Mouse (Mus musculus) brain, embryonic 14.5 days (tissue): ENCODE results near the gene Rfx5. TPM values are rescaled to one million over a fixed set of nuclear protein-coding genes. Genes with fewer than 3 reads are reported as not detected.

ENCODE experiments used
- DNase-seq: peaks from one replicate; pipeline ENCODE4 v3.0.0-alpha.2; 2011; ENCODE audit warnings: low read depth
- CTCF ChIP-seq: fragments of 200-500 bp; IDR thresholded peaks from 2 replicates; pipeline ENCODE4 v1.5.1; 2012; ENCODE audit warnings: inconsistent platforms, mild to moderate bottlenecking, moderate library complexity, borderline replicate concordance; ENCODE audit not compliant: insufficient read depth, insufficient read length; ENCODE audit errors: extremely low read depth
- POLR2A ChIP-seq: fragments of 200-500 bp; IDR thresholded peaks from 2 replicates; pipeline ENCODE4 v1.6.1; 2012; ENCODE audit warnings: mild to moderate bottlenecking, inconsistent platforms, borderline replicate concordance; ENCODE audit not compliant: poor library complexity, insufficient read depth, insufficient read length, severe bottlenecking; ENCODE audit errors: extremely low read depth
- polyA plus RNA-seq: library from polyadenylated mRNA; depleted of rRNA; stranded (reverse); fragments of >200 nt; gene quantifications from 2 replicates; pipeline ENCODE4 v1.2.3, GENCODE M21; 2012

The Rfx5 gene
- polyA plus RNA-seq, 1 experiment: 26.1 TPM

DNA sequence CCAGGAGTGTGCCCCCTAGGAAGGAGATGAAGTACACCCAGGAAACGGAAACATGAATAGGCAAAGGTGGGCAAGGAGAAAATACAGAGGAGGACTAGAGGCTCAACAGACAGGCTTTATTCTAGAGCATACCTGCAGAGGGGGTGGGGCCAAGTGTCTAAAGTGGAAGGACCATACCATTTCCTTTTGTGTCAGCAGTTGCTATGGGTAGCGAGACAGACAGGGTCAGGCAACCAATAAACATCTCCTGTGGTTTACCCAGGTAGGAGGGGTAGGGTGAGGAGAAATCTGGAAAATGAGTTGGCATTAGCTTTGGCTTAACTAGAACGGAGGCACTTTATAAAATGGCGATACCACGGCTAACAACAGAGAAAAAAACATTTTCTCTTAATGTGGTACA lies 1.1 kb upstream of the Rfx5 start:
- DNase-seq: peak; percentile 19
- TF ChIP-seq POLR2A (no peak), CTCF (no peak)

DNA sequence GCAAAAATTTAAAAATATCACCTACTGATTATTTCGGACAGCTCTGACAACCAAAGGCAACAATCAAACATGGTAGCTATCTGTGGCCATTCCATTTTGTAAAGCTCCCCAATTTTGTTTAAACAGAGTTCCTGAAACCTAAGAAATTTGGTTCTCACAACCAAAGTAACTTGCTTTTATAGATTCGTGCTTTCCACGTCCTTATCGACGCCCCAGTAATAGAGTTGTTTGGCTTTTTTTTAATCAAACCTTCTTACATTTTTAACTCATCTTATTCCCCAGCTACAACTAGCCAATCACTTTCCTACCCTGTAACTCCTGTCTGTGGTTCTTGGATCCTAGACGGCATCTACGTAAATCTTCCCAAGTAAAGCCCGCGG lies 501 bp upstream of the Rfx5 start:
- DNase-seq: no peak
- TF ChIP-seq POLR2A (no peak), CTCF (no peak)

- DNase-seq: no peak
- TF ChIP-seq POLR2A: no peak
- TF ChIP-seq CTCF: no peak
These were observed 4.4 kb downstream of the Rfx5 start for GRCm38 (mm10) chr3:94958295-94958694.

DNA sequence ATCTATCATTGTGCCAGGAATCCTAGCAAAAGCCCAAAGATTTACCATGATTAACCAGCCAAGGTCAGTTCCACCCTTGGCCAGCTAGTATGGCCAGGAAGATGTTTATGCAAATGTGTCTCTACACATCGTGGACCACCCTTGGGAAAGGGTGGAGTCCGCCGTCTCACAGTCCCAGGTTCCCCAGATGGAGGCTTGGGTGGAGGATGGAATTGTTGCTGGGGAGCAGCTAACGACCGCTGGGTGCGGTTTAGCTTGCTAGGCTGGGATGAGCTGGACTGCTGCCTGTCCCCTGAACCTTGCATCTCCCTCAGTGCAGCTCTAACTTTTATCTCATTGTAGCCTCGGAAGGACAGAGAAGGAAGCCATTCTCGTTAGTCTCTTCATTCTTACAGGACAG lies 6.0 kb downstream of the Rfx5 start:
- DNase-seq: no peak
- TF ChIP-seq CTCF (no peak), POLR2A (no peak)

DNA sequence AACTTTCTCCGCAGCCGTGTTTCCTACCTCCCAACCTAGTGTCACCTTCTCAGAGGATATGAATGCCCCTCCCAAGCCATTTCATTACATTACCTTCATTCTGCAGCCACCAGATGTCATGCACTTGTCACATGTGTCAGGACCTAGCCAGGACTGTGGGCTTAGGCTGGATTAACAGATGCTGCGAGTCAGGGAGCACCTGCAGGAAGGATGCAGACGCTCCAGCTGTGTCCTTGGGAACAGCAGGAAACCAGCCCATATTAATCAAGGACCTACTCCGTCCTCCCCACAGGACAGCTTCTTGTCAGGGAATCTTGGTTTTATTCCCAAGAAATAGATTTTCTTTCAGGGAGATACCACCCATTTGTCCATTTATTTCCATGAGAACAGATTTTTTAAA lies 6.4 kb downstream of the Rfx5 start:
- TF ChIP-seq POLR2A (no peak), CTCF (no peak)
- peak; percentile 7 for DNase-seq

- TF ChIP-seq POLR2A (no peak), CTCF (no peak)
- DNase-seq: no peak
These were observed 11.1 kb downstream of the Rfx5 start for GRCm38 (mm10) chr3:94964989-94965388.

- DNase-seq: no peak
- TF ChIP-seq CTCF (no peak), POLR2A (no peak)
These were observed 12.0 kb downstream of the Rfx5 start for GRCm38 (mm10) chr3:94965878-94966277.

- TF ChIP-seq CTCF (no peak), POLR2A (no peak)
- no peak for DNase-seq
These were observed 18.7 kb downstream of the Rfx5 start for GRCm38 (mm10) chr3:94972552-94972951.

DNA sequence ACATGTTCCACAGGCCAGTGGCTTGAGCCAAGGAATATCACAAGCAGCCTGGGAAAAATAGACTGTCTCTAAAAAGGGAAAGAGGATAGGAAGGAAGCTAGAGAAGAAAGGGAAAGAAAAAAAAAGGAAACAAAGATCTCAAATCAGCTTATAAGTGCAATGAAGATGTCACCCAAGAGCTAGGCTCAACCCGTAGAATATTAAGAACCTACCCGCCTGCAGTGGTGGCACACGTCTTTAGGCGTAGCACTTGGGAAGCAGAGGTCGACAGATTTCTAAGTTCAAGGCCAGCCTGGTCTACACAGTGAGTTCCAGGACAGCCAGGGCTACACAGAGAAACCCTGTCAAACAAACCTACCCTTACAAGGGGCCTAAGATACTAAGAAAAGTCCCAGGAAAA lies 19.7 kb downstream of the Rfx5 start:
- no peak for DNase-seq

GRCm38 (mm10) chr3:94974026-94974527 lies 20.2 kb downstream of the Rfx5 start:
- TF ChIP-seq CTCF (no peak), POLR2A (no peak)
- no peak for DNase-seq

More for the DNA sequence above, 19.7 kb downstream of the Rfx5 start:
- TF ChIP-seq POLR2A (no peak), CTCF (no peak)

GRCm38 (mm10) chr3:94974528-94975422 lies 20.9 kb downstream of the Rfx5 start, which contains the start of gene Pi4kb:
Gene Pi4kb (plus strand): TSS chr3:94974731.
- peak; percentile 98 for DNase-seq
- TF ChIP-seq POLR2A (peak; percentile 85), CTCF (peak; percentile 3; the same call in 1 of the 2 replicates)

DNA sequence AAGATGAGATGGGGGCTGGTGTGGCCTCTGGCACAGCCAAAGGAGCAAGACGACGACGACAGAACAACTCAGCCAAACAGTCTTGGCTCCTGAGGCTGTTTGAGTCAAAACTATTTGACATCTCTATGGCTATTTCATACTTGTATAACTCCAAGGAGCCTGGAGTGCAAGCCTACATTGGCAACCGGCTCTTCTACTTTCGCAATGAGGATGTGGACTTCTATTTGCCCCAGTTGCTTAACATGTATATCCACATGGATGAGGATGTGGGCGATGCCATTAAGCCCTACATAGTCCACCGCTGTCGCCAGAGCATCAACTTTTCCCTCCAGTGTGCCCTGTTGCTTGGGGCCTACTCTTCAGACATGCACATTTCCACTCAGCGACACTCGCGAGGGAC lies 30.4 kb downstream of the Rfx5 start:
- no peak for TF ChIP-seq POLR2A
- TF ChIP-seq CTCF: no peak
- no peak for DNase-seq

- no peak for DNase-seq
- no peak for TF ChIP-seq POLR2A
These were observed 31.6 kb downstream of the Rfx5 start for GRCm38 (mm10) chr3:94985513-94985912.

- DNase-seq: no peak
- TF ChIP-seq POLR2A (no peak), CTCF (no peak)
These were observed 33.7 kb downstream of the Rfx5 start for GRCm38 (mm10) chr3:94987578-94987977.
